Mouse (Mus musculus) C2C12 (cell line): ENCODE measurements around the gene Fam222a. TPM values are rescaled to one million over a fixed set of nuclear protein-coding genes. Genes with fewer than 3 reads are reported as not detected.
A peak's percentile ranks its signal among the peaks of the same experiment; 100 is the strongest.

Experiments used
- H3K27me3 ChIP-seq: one replicate; pipeline ENCODE4 v1.6.1; 2011; ENCODE audit not compliant: control insufficient read depth, insufficient read depth, insufficient read length
- H3K36me3 ChIP-seq: one replicate; pipeline ENCODE4 v1.6.1; 2011; ENCODE audit not compliant: control insufficient read depth, insufficient read depth
- H3K4me3 ChIP-seq: one replicate; pipeline ENCODE4 v1.5.1; 2011; ENCODE audit warnings: mild to moderate bottlenecking, control low read depth; ENCODE audit not compliant: poor library complexity, insufficient read depth, severe bottlenecking
- H3K79me2 ChIP-seq: one replicate; pipeline ENCODE4 v1.6.1; 2011; ENCODE audit not compliant: control insufficient read depth, insufficient read depth
- H3K79me3 ChIP-seq: one replicate; pipeline ENCODE4 v1.6.1; 2011; ENCODE audit warnings: low read depth, control low read depth
- H3ac ChIP-seq: one replicate; pipeline ENCODE3; 2011; ENCODE audit warnings: low read depth; ENCODE audit not compliant: control insufficient read depth, insufficient read length
- CEBPB ChIP-seq: IDR thresholded peaks from one replicate; pipeline ENCODE4 v1.6.1; 2011; ENCODE audit warnings: low read depth, mild to moderate bottlenecking, control low read depth, moderate library complexity
- CTCF ChIP-seq: IDR thresholded peaks from one replicate; pipeline ENCODE4 v1.5.1; 2011; ENCODE audit not compliant: control insufficient read depth, insufficient read depth, insufficient read length
- FOSL1 ChIP-seq: IDR thresholded peaks from one replicate; pipeline ENCODE4 v1.8.0; 2011; ENCODE audit warnings: mild to moderate bottlenecking, low read length; ENCODE audit not compliant: poor library complexity, insufficient read depth, severe bottlenecking
- MAX ChIP-seq: IDR thresholded peaks from one replicate; pipeline ENCODE4 v1.6.1; 2011; ENCODE audit warnings: mild to moderate bottlenecking, control low read depth
- MYOD1 ChIP-seq: IDR thresholded peaks from one replicate; pipeline ENCODE4 v1.6.1; 2011; ENCODE audit warnings: low read depth; ENCODE audit not compliant: control insufficient read depth, insufficient read length
- MYOG ChIP-seq: IDR thresholded peaks from one replicate; pipeline ENCODE4 v1.6.1; 2011; ENCODE audit not compliant: control insufficient read depth, insufficient read length; ENCODE audit errors: extremely low read depth
- USF1 ChIP-seq: IDR thresholded peaks from one replicate; pipeline ENCODE4 v1.6.1; 2011; ENCODE audit warnings: low read depth, mild to moderate bottlenecking, control low read depth, moderate library complexity
- polyA plus RNA-seq: library from polyadenylated mRNA; unstranded; fragments of >200 nt; fragmentation: generic; extraction: Trizol; gene quantifications from one replicate; pipeline ENCODE4 v1.2.1, GENCODE M21; 2012; ENCODE audit warnings: missing spikeins

Gene Fam222a
- polyA plus RNA-seq, 1 experiment, result 0.06 TPM

DNA sequence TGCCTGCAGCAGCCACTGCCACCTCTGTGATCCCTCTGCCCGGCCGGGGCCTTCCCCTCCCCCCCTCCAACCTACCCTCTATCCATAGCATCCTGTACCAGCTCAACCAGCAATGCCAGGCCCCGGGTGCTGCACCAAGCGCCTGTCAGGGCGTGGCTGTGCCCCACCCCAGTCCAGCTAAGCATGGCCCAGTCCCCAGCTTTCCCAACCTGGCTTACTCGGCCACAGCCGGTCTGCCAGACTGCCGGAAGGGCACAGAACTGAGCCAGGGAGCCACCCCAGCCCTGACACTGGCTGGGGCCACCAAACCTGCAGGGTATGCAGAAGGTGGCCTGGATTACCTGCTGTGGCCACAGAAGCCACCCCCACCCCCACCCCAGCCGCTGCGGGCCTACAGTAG, 43.4 kb downstream of the Fam222a start:
- no peak for TF ChIP-seq CEBPB
- TF ChIP-seq FOSL1, result no peak
- TF ChIP-seq MAX, result no peak
- no peak for TF ChIP-seq USF1
- TF ChIP-seq CTCF, result no peak
- TF ChIP-seq MYOG, result no peak
- TF ChIP-seq MYOD1, result no peak
- no peak overlapping the region for H3ac ChIP-seq
- no peaks in the 10 kb centered on the region for H3K36me3 ChIP-seq
- H3K79me3 ChIP-seq, result no peaks in the 10 kb centered on the region
- no peaks in the 10 kb centered on the region for H3K79me2 ChIP-seq
- no peak overlapping the region for H3K4me3 ChIP-seq
- peaks cover 69% of the 10 kb centered on the region for H3K27me3 ChIP-seq

- Histone ChIP-seq H3K27me3 (peaks cover 65% of the 10 kb centered on the region), H3K36me3 (no peaks in the 10 kb centered on the region), H3K79me3 (no peaks in the 10 kb centered on the region), H3K4me3 (no peak overlapping the region), H3ac (no peak overlapping the region), H3K79me2 (no peaks in the 10 kb centered on the region)
- peak; percentile 6 for TF ChIP-seq CTCF
- TF ChIP-seq MYOD1, result no peak
These were observed 44.3 kb downstream of the Fam222a start for GRCm38 (mm10) chr5:114611968-114612608.

GRCm38 (mm10) chr5:114614863-114615262, 47.0 kb downstream of the Fam222a start:
- TF ChIP-seq USF1 (no peak), MAX (no peak), CEBPB (no peak), FOSL1 (no peak), MYOD1 (no peak), MYOG (no peak), CTCF (no peak)

GRCm38 (mm10) chr5:114616336-114617061, 48.7 kb downstream of the Fam222a start:
- H3K27me3 ChIP-seq, result peaks cover 34% of the 10 kb centered on the region
- no peaks in the 10 kb centered on the region for H3K36me3 ChIP-seq
- H3K79me3 ChIP-seq, result no peaks in the 10 kb centered on the region
- no peaks in the 10 kb centered on the region for H3K79me2 ChIP-seq
- TF ChIP-seq CTCF (no peak), CEBPB (no peak), MYOG (no peak), MAX (no peak), FOSL1 (no peak), MYOD1 (no peak), USF1 (no peak)
- no peak overlapping the region for H3ac ChIP-seq
- no peak overlapping the region for H3K4me3 ChIP-seq

More at GRCm38 (mm10) chr5:114614863-114615262, 47.0 kb downstream of the Fam222a start:
- no peaks in the 10 kb centered on the region for H3K36me3 ChIP-seq
- no peak overlapping the region for H3K4me3 ChIP-seq
- H3ac ChIP-seq, result no peak overlapping the region
- no peaks in the 10 kb centered on the region for H3K79me2 ChIP-seq
- H3K79me3 ChIP-seq, result no peaks in the 10 kb centered on the region
- peaks cover 45% of the 10 kb centered on the region for H3K27me3 ChIP-seq

DNA sequence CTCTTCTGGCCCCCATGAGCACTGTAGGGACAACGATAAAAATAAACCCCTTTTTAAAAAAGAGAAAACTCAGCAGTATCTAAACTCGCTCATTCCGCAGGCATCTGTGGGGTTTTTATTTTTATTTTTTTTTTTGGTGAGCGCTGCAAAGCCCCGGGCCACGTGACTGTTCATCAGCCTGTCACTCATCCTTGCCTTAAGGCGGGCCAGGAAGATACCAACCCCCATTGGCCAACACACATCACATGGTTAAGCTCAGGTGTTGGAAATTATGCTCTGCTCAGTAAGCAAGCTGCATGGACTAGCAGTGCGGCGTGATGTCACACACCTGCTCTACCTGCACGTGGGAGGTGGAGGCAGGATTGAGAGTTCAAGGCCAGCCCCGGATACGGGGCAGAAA, 50.0 kb downstream of the Fam222a start:
- Histone ChIP-seq H3K36me3 (no peaks in the 10 kb centered on the region), H3K27me3 (peaks cover 41% of the 10 kb centered on the region), H3ac (no peak overlapping the region), H3K79me2 (no peaks in the 10 kb centered on the region), H3K79me3 (no peaks in the 10 kb centered on the region), H3K4me3 (no peak overlapping the region)
- TF ChIP-seq MYOG, result no peak
- TF ChIP-seq USF1, result no peak
- no peak for TF ChIP-seq CTCF
- no peak for TF ChIP-seq MAX
- TF ChIP-seq CEBPB, result no peak
- no peak for TF ChIP-seq FOSL1
- TF ChIP-seq MYOD1, result no peak

GRCm38 (mm10) chr5:114618851-114619250, 51.0 kb downstream of the Fam222a start:
- Histone ChIP-seq H3K4me3 (no peak overlapping the region), H3K27me3 (peaks cover 33% of the 10 kb centered on the region), H3K79me2 (no peaks in the 10 kb centered on the region), H3K79me3 (no peaks in the 10 kb centered on the region), H3K36me3 (no peaks in the 10 kb centered on the region), H3ac (no peak overlapping the region)
- TF ChIP-seq CTCF (peak; percentile 63), FOSL1 (no peak), MYOG (no peak), MYOD1 (no peak), USF1 (no peak)
